Mouse (Mus musculus) left cerebral cortex, adult 8-10 months (tissue): ENCODE data around the gene Erlec1. TPM values are rescaled to one million over a fixed set of nuclear protein-coding genes. Genes with fewer than 3 reads are reported as not detected.

Experiments
- total RNA-seq, 4 experiments: library from RNA; stranded (reverse); gene quantifications; 2 replicates each; pipeline ENCODE4 v1.2.4; 2022

Erlec1 gene
- total RNA-seq, 4 experiments from 2014 or later, result 65.0 to 78.3 (median 68.4) TPM

Other genes starting within 250 kb of the Erlec1 start
- gene Psme4, start 182.6 kb downstream of the Erlec1 start, total RNA-seq, result 10 to 100 TPM; 43.8 to 53.8 (median 47.3) TPM
- 10 to 100 TPM; 10.4 to 13.3 (median 12.4) TPM for gene Gpr75, start 69.0 kb downstream of the Erlec1 start, total RNA-seq
- gene Asb3, start 68.9 kb downstream of the Erlec1 start, total RNA-seq, result 10 to 100 TPM; 19.0 to 21.9 (median 19.8) TPM
- 10 to 100 TPM; 12.4 to 14.1 (median 13.3) TPM for gene Chac2, start 32.0 kb upstream of the Erlec1 start, total RNA-seq
- not detected for gene Gm17332, start 228.1 kb upstream of the Erlec1 start, total RNA-seq